Mouse (Mus musculus): ENCODE measurements around the gene Zbtb22.

DNA sequence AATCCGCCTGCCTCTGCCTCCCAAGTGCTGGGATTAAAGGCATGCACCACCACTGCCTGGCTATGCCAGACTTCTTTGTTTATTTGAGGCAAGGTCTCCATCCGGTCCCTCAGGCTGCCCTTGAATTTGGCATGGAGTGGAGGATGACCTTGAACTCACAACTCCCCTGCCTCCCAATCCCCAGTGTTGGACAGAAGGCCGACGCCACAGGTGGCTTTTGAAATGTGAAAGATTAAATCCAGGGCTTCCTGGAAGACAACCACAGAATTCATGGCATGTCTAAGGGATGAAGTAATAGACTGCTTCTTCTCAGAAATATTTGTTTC is 14.8 kb upstream of the Zbtb22 start:
- TF ChIP-seq CTCF (IDR thresholded peaks at IDR 0.05; ENCODE audit: extremely low read depth, insufficient read length, insufficient replicate concordance, low read depth, low read length), result no peak
- TF ChIP-seq POLR2A (IDR thresholded peaks at IDR 0.05; ENCODE audit: low read depth, low read length), result no peak

Measured in small intestine, adult 2 months (tissue).